Mouse (Mus musculus) hindbrain, postnatal 0 days (tissue): Measurements from ENCODE around the gene Pla2g16. TPM values are rescaled to one million over a fixed set of nuclear protein-coding genes. Genes with fewer than 3 reads are reported as not detected.
A peak's percentile ranks its signal among the peaks of the same experiment; 100 is the strongest.

Experiments used
- ATAC-seq: fragments of 200-750 bp; cut with Nextera tagmentation; 2 replicates; pipeline ENCODE4 v1.8.0; 2017; ENCODE audit warnings: mild to moderate bottlenecking, moderate TSS enrichment, moderate library complexity
- DNase-seq: peaks from one replicate; pipeline ENCODE4 v3.0.0-alpha.2; 2015; ENCODE audit warnings: low spot score
- H3K27ac ChIP-seq: fragments of 300-500 bp; sonication (generic); 2 replicates; pipeline ENCODE4 v1.5.1; 2014; ENCODE audit warnings: mild to moderate bottlenecking
- H3K27me3 ChIP-seq: fragments of 300-500 bp; sonication (generic); 2 replicates; pipeline ENCODE4 v1.6.1; 2014; ENCODE audit warnings: low read length, mixed read lengths; ENCODE audit not compliant: insufficient read depth
- H3K36me3 ChIP-seq: fragments of 300-500 bp; sonication (generic); 2 replicates; pipeline ENCODE4 v1.6.1; 2014; ENCODE audit warnings: low read length, mixed read lengths; ENCODE audit not compliant: insufficient read depth
- H3K4me1 ChIP-seq: fragments of 300-500 bp; sonication (generic); 2 replicates; pipeline ENCODE4 v1.6.1; 2014; ENCODE audit warnings: antibody characterized with exemption, low read length, mixed read lengths; ENCODE audit not compliant: insufficient read depth
- H3K4me2 ChIP-seq: fragments of 300-500 bp; sonication (generic); 2 replicates; pipeline ENCODE4 v1.6.1; 2014; ENCODE audit warnings: low read depth, mild to moderate bottlenecking, low read length, moderate library complexity, mixed read lengths
- H3K4me3 ChIP-seq: fragments of 300-500 bp; sonication (generic); 2 replicates; pipeline ENCODE4 v1.5.1; 2014; ENCODE audit warnings: low read length
- H3K9ac ChIP-seq: fragments of 300-500 bp; sonication (generic); replicated peaks from 2 replicates; pipeline ENCODE4 v1.6.1; 2014; ENCODE audit warnings: mild to moderate bottlenecking, low read length, moderate library complexity, mixed read lengths
- H3K9me3 ChIP-seq: fragments of 300-500 bp; sonication (generic); 2 replicates; pipeline ENCODE4 v1.6.1; 2016; ENCODE audit warnings: low read length, mixed read lengths
- CTCF ChIP-seq: IDR thresholded peaks from 2 replicates; pipeline ENCODE4 v1.5.1; 2016; ENCODE audit warnings: antibody characterized with exemption, control low read depth, low read depth
- WGBS: fragments of 180-500 bp; shearing (Covaris S2); extraction: QIAGEN DNeasy Blood & Tissue Kit; methylation state at CpG from one replicate; pipeline ENCODE4 v1.1.7; 2014; 5-methylcytosine and 5-hydroxymethylcytosine counted together
- polyA plus RNA-seq: library from polyadenylated mRNA; unstranded; fragments of >200 nt; fragmentation: Nextera tagmentation; extraction: Ambion mirVana; gene quantifications from 2 replicates; pipeline ENCODE4 v1.2.1, GENCODE M21; 2015
- total RNA-seq: library from RNA; depleted of rRNA; stranded (reverse); fragments of >200 nt; gene quantifications from 2 replicates; pipeline ENCODE4 v1.2.3, GENCODE M21; 2014

Pla2g16 gene
- total and polyA plus RNA-seq, 2 experiments from 2014 or later, result 9.1 to 12.3 TPM

GRCm38 (mm10) chr19:7577710-7578109 is 20.5 kb downstream of the Pla2g16 start:
- Histone ChIP-seq H3K27ac (no peak overlapping the region), H3K27me3 (no peaks in the 10 kb centered on the region), H3K4me3 (no peak overlapping the region), H3K4me1 (no peaks in the 10 kb centered on the region), H3K4me2 (no peak overlapping the region), H3K9me3 (no peaks in the 10 kb centered on the region), H3K36me3 (no peaks in the 10 kb centered on the region), H3K9ac (no peak overlapping the region)
- 83% methylated on average over 3 of the region's 3 CpGs for WGBS
- ATAC-seq, result no peak
- DNase-seq, result no peak
- TF ChIP-seq CTCF, result no peak

GRCm38 (mm10) chr19:7581042-7581441 is 23.8 kb downstream of the Pla2g16 start:
- DNase-seq, result no peak
- no peak for TF ChIP-seq CTCF
- H3K27me3 ChIP-seq, result no peaks in the 10 kb centered on the region

DNA sequence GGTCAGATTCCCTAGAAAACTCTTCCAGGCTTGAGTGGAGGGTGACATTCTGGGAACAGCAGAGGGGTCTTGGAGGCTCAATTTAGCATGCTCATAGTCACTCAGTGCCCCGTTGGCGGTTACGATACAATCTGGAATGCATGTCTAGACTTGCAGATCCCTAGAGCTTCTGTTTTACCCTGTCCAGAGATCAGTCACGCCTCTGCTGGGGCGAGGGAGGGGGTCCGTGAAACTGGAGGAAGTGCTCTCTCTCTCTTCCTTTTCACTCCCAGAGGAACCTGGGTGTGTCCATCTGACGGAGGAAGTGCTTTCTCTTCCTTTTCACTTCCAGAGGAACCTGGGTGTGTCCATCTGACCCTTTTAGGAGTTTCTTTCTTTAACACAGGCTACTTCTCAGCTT is 25.8 kb downstream of the Pla2g16 start:
- WGBS, result 59% methylated on average over 7 of the region's 7 CpGs
- no peak overlapping the region for H3K4me3 ChIP-seq
- no peaks in the 10 kb centered on the region for H3K9me3 ChIP-seq
- no peaks in the 10 kb centered on the region for H3K4me1 ChIP-seq
- H3K27me3 ChIP-seq, result no peaks in the 10 kb centered on the region
- H3K27ac ChIP-seq, result no peak overlapping the region
- H3K9ac ChIP-seq, result no peak overlapping the region
- TF ChIP-seq CTCF, result no peak
- H3K36me3 ChIP-seq, result no peaks in the 10 kb centered on the region
- no peak for ATAC-seq
- DNase-seq, result no peak
- no peak overlapping the region for H3K4me2 ChIP-seq

More at GRCm38 (mm10) chr19:7581042-7581441, 23.8 kb downstream of the Pla2g16 start:
- no peak overlapping the region for H3K27ac ChIP-seq
- H3K9me3 ChIP-seq, result no peaks in the 10 kb centered on the region
- ATAC-seq, result no peak
- no peak overlapping the region for H3K4me3 ChIP-seq
- no peak overlapping the region for H3K4me2 ChIP-seq
- no peaks in the 10 kb centered on the region for H3K4me1 ChIP-seq
- WGBS, result 69% methylated on average over 5 of the region's 5 CpGs
- H3K9ac ChIP-seq, result no peak overlapping the region
- H3K36me3 ChIP-seq, result no peaks in the 10 kb centered on the region

DNA sequence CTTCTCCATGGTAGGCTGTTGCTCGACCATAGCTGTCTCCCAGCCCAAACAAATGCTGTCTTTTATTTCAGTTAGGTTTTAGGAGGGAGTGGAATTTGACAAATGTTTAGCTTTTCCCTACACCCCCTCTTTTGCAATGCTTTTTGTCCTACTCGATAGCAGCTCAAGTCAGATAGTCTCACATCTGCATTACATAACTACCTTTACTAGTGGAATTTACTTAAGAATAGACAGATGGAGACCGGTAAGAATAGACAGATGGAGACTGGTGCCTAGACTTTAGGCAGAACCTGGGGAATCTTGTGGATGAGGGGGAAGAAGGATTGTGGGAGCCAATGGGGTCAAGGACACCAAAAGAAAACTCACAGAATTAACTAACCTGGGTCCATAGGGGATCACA is 26.3 kb downstream of the Pla2g16 start:
- 77% methylated on average over 3 of the region's 3 CpGs for WGBS
- ATAC-seq, result no peak
- no peak overlapping the region for H3K4me3 ChIP-seq

DNA sequence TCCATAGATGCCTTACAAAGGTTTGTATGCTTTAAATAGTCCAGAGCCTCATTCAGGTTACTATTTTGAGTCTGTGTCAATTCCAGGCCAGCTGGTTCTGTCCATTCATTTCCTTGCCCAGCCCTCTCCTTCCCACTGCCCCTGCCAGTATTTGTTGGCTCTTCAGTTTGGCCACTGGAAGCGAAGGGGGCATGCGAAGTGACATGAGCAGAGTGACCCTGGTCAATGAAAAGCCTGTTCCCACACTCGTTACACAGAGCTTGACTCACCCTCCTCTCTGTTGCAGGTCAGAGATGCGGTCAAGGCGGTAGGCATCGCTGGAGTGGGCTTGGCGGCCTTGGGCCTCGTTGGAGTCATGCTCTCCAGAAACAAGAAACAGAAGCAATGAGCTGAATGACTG is 28.0 kb downstream of the Pla2g16 start:
- no peak for ATAC-seq
- TF ChIP-seq CTCF, result no peak

More for the DNA sequence above, 26.3 kb downstream of the Pla2g16 start:
- H3K27ac ChIP-seq, result no peak overlapping the region
- no peaks in the 10 kb centered on the region for H3K27me3 ChIP-seq
- H3K36me3 ChIP-seq, result no peaks in the 10 kb centered on the region
- no peaks in the 10 kb centered on the region for H3K4me1 ChIP-seq
- no peak for TF ChIP-seq CTCF
- H3K9ac ChIP-seq, result no peak overlapping the region
- H3K4me2 ChIP-seq, result no peak overlapping the region
- no peaks in the 10 kb centered on the region for H3K9me3 ChIP-seq
- no peak for DNase-seq

GRCm38 (mm10) chr19:7585764-7586163 is 28.5 kb downstream of the Pla2g16 start:
- Histone ChIP-seq H3K36me3 (no peaks in the 10 kb centered on the region), H3K9ac (no peak overlapping the region), H3K27ac (no peak overlapping the region), H3K4me1 (no peaks in the 10 kb centered on the region), H3K9me3 (no peaks in the 10 kb centered on the region), H3K4me2 (no peak overlapping the region), H3K27me3 (no peaks in the 10 kb centered on the region), H3K4me3 (no peak overlapping the region)
- TF ChIP-seq CTCF, result no peak
- DNase-seq, result no peak
- 86% methylated on average over 6 of the region's 6 CpGs for WGBS
- ATAC-seq, result no peak

More for the DNA sequence above, 28.0 kb downstream of the Pla2g16 start:
- no peaks in the 10 kb centered on the region for H3K4me1 ChIP-seq
- no peak overlapping the region for H3K4me3 ChIP-seq
- H3K27ac ChIP-seq, result no peak overlapping the region
- peak; percentile 13 for DNase-seq
- H3K9me3 ChIP-seq, result no peaks in the 10 kb centered on the region
- 80% methylated on average over 8 of the region's 8 CpGs for WGBS
- no peaks in the 10 kb centered on the region for H3K27me3 ChIP-seq
- H3K4me2 ChIP-seq, result no peak overlapping the region
- H3K36me3 ChIP-seq, result no peaks in the 10 kb centered on the region
- no peak overlapping the region for H3K9ac ChIP-seq

GRCm38 (mm10) chr19:7590795-7591194 is 33.5 kb downstream of the Pla2g16 start:
- H3K4me3 ChIP-seq, result no peak overlapping the region
- no peaks in the 10 kb centered on the region for H3K9me3 ChIP-seq
- no peak overlapping the region for H3K27ac ChIP-seq
- no peak for TF ChIP-seq CTCF
- no peak overlapping the region for H3K4me2 ChIP-seq
- no peaks in the 10 kb centered on the region for H3K36me3 ChIP-seq
- DNase-seq (no peak), ATAC-seq (no peak)
- H3K27me3 ChIP-seq, result no peaks in the 10 kb centered on the region
- H3K4me1 ChIP-seq, result no peaks in the 10 kb centered on the region
- H3K9ac ChIP-seq, result no peak overlapping the region
